Mouse (Mus musculus): ENCODE data around the gene Rbm20.

GRCm38 (mm10) chr19:53774641-53775350 is 97.7 kb downstream of the Rbm20 start:
- TF ChIP-seq CTCF (IDR thresholded peaks at IDR 0.05; ENCODE audit: low read depth, low read length): no peak
- no peak for TF ChIP-seq GATA2 (IDR thresholded peaks at IDR 0.05; ENCODE audit: borderline replicate concordance, low read depth, low read length)
- no peak for TF ChIP-seq GATA1 (IDR thresholded peaks at IDR 0.05; ENCODE audit: borderline replicate concordance, low read length)
- TF ChIP-seq TAL1 (conservative IDR thresholded peaks at IDR 0.05; ENCODE audit: low read depth, low read length): no peak
- TF ChIP-seq POLR2AphosphoS5 (IDR thresholded peaks at IDR 0.05; ENCODE audit: insufficient replicate concordance, low read depth, low read length): no peak

All from G1E (cell line).